ENCODE assay signal across 8 mouse cellular contexts in genomic region chr5:136243851-136244761, GRCm38 (mm10). TPM values are rescaled to one million over a fixed set of nuclear protein-coding genes. Genes with fewer than 3 reads are reported as not detected.
DNase-seq lines count a peak whose midpoint lies in the region; ATAC-seq and TF ChIP-seq lines count a peak whose summit lies in the region.

No protein-coding gene starts in this region.

- under 1% methylated on average over 66 of the region's 67 CpGs for WGBS in forebrain, embryonic 14.5 days
- WGBS in intestine, postnatal 0 days: under 1% methylated on average over 62 of the region's 67 CpGs
- 2% methylated on average over 60 of the region's 67 CpGs for WGBS in macrophage (ENCODE audit: missing documents)

- peaks cover 5% of the 10 kb centered on the region for H3K4me1 ChIP-seq in forebrain, embryonic 14.5 days (ENCODE audit: control insufficient read depth, insufficient read depth, low read length)
- H3K4me1 ChIP-seq in intestine, postnatal 0 days (replicated peaks; ENCODE audit: control insufficient read depth, insufficient read depth, low read length): no peaks in the 10 kb centered on the region

- H3K79me2 ChIP-seq in macrophage (ENCODE audit: inconsistent target): peaks cover 51% of the 10 kb centered on the region

- H3K4me2 ChIP-seq in forebrain, embryonic 14.5 days (ENCODE audit: low read length): peak overlapping the region; percentile 87
- H3K4me2 ChIP-seq in intestine, postnatal 0 days (replicated peaks; ENCODE audit: low read depth): peak overlapping the region; percentile 99

- no peaks in the 10 kb centered on the region for H3K9me3 ChIP-seq in forebrain, embryonic 14.5 days (replicated peaks; ENCODE audit: control insufficient read depth, low read length)
- no peaks in the 10 kb centered on the region for H3K9me3 ChIP-seq in intestine, postnatal 0 days (ENCODE audit: control insufficient read depth)

- peak; percentile 11 for DNase-seq in CD4-positive, CD25-positive, alpha-beta regulatory T cell, adult 2 months (ENCODE audit: low read depth, low spot score)
- DNase-seq in right cerebral cortex, postnatal 4 days: peak; percentile 56
- DNase-seq in right cerebral cortex, postnatal 36 days (ENCODE audit: low spot score in 2 of 2): no peak
- DNase-seq in forebrain, embryonic 14.5 days (ENCODE audit: low spot score): peak; percentile 47
- DNase-seq in thymus, postnatal 25 days: peak; percentile 16

- peaks cover 3% of the 10 kb centered on the region; the same call in 1 of the 2 replicates for H3K36me3 ChIP-seq in forebrain, embryonic 14.5 days (ENCODE audit: control insufficient read depth, insufficient read depth, low read length)
- no peaks in the 10 kb centered on the region for H3K36me3 ChIP-seq in intestine, postnatal 0 days (ENCODE audit: control insufficient read depth, insufficient read depth)
- H3K36me3 ChIP-seq in macrophage (ENCODE audit: inconsistent target): no peaks in the 10 kb centered on the region

- peak overlapping the region; percentile 84 for H3K9ac ChIP-seq in forebrain, embryonic 14.5 days (ENCODE audit: low read length)
- peak overlapping the region; percentile 44 for H3K9ac ChIP-seq in intestine, postnatal 0 days (ENCODE audit: low read depth, low read length)

- peak overlapping the region; percentile 78 for H3K4me3 ChIP-seq in forebrain, embryonic 14.5 days (ENCODE audit: low read depth, low read length)
- peak overlapping the region; percentile 68 for H3K4me3 ChIP-seq in intestine, postnatal 0 days (ENCODE audit: low read depth, low read length)
- H3K4me3 ChIP-seq in macrophage (ENCODE audit: inconsistent target): peak overlapping the region; percentile 38

- H3K27ac ChIP-seq in forebrain, embryonic 14.5 days (ENCODE audit: low read depth, low read length): peak overlapping the region; percentile 77
- H3K27ac ChIP-seq in intestine, postnatal 0 days (ENCODE audit: low read depth, low read length): peak overlapping the region; percentile 50; the same call in 1 of the 2 replicates
- no peak overlapping the region for H3K27ac ChIP-seq in macrophage

- ATAC-seq in CD4-positive, CD25-positive, alpha-beta regulatory T cell, adult 4 months: no peak
- peak; percentile 38 for ATAC-seq in forebrain, embryonic 14.5 days
- ATAC-seq in intestine, postnatal 0 days: peak; percentile 9; the same call in 1 of the 2 replicates

- no peak for TF ChIP-seq CTCF in intestine, postnatal 0 days (IDR thresholded peaks at IDR 0.05; ENCODE audit: low read depth)

- no peaks in the 10 kb centered on the region for H3K27me3 ChIP-seq in forebrain, embryonic 14.5 days (replicated peaks; ENCODE audit: control insufficient read depth, insufficient read depth, low read length)
- peaks cover 10% of the 10 kb centered on the region for H3K27me3 ChIP-seq in intestine, postnatal 0 days (replicated peaks; ENCODE audit: control insufficient read depth, insufficient read depth, low read length)

RNA-seq across cellular contexts. Expression of gene Sh2b2, which starts 2.2 kb away (rescaled TPM):
- under 1 TPM in 1 of 2 experiments, not detected in 1; 0.15 TPM for polyA plus RNA-seq in CD4-positive, CD25-positive, alpha-beta regulatory T cell, adult 4 months (2017; shearing (Covaris generic))
- 16.5 and 22.6 TPM in 2 replicates for polyA plus RNA-seq in forebrain, embryonic 14.5 days (2014; fragmentation: Nextera tagmentation; extraction: Ambion mirVana)
- 1.0 and 1.1 TPM in 2 replicates for polyA plus RNA-seq in intestine, postnatal 0 days (2015; fragmentation: Nextera tagmentation; extraction: Ambion mirVana)
- 100 to 1,000 TPM in 8 of 26 experiments, 10 to 100 TPM in 18; 23.0 to 202 (median 62.8) TPM for total RNA-seq in macrophage (2018; cell fraction: chromatin; rRNA removed)
- total RNA-seq in macrophage (2018; cell fraction: cytosol; rRNA removed): 10 to 100 TPM in 25 of 26 experiments, 1 to 10 TPM in 1; 9.4 to 40.7 (median 15.7) TPM
- total RNA-seq in macrophage (2018; cell fraction: nucleus; rRNA removed): 10 to 100 TPM; 11.7 to 91.7 (median 41.6) TPM
- 11.6 to 27.4 TPM (median 14.5 TPM) in 3 replicates for polyA plus RNA-seq in macrophage (2018)

RNA-seq across cellular contexts. Expression of gene Prkrip1, which starts 45.3 kb away (rescaled TPM):
- 10 to 100 TPM; 31.0 to 49.0 TPM for polyA plus RNA-seq in CD4-positive, CD25-positive, alpha-beta regulatory T cell, adult 4 months (2017; shearing (Covaris generic))
- polyA plus RNA-seq in forebrain, embryonic 14.5 days (2014; fragmentation: Nextera tagmentation; extraction: Ambion mirVana): 66.2 and 69.4 TPM in 2 replicates
- polyA plus RNA-seq in intestine, postnatal 0 days (2015; fragmentation: Nextera tagmentation; extraction: Ambion mirVana): 37.7 and 40.0 TPM in 2 replicates
- 10 to 100 TPM; 17.4 to 43.3 (median 26.6) TPM for total RNA-seq in macrophage (2018; cell fraction: chromatin; rRNA removed)
- total RNA-seq in macrophage (2018; cell fraction: cytosol; rRNA removed): 10 to 100 TPM; 11.5 to 41.4 (median 26.0) TPM
- 10 to 100 TPM; 10.2 to 32.9 (median 18.7) TPM for total RNA-seq in macrophage (2018; cell fraction: nucleus; rRNA removed)
- 12.4 to 58.1 TPM (median 23.3 TPM) in 3 replicates for polyA plus RNA-seq in macrophage (2018)

Comparison
In these comparisons a context has a peak if more than half of its experiments do, and no peak if none do; other contexts are left out.
1. DNase-seq: peak in CD4-positive, CD25-positive, alpha-beta regulatory T cell, adult 2 months (single experiment), right cerebral cortex, postnatal 4 days (single experiment), forebrain, embryonic 14.5 days (single experiment) and thymus, postnatal 25 days (single experiment); none in right cerebral cortex, postnatal 36 days (0 of 2).
2. Peak in every context shown above with its lines, with median percentiles within 50 percentile points of each other: H3K4me3 ChIP-seq.